Mouse (Mus musculus) kidney, embryonic 14.5 days (tissue): ENCODE measurements around the gene Primpol. TPM values are rescaled to one million over a fixed set of nuclear protein-coding genes. Genes with fewer than 3 reads are reported as not detected.

ENCODE experiments used
- ATAC-seq: fragments of 200-750 bp; cut with Nextera tagmentation; 2 replicates; pipeline ENCODE4 v1.8.0; 2017; ENCODE audit warnings: moderate number of reproducible peaks, mild to moderate bottlenecking, moderate TSS enrichment, moderate library complexity; ENCODE audit not compliant: low FRiP score, low TSS enrichment
- H3K27ac ChIP-seq: fragments of 300-500 bp; sonication (generic); 2 replicates; pipeline ENCODE4 v1.5.1; 2014; ENCODE audit warnings: low read depth, mild to moderate bottlenecking, low read length, moderate library complexity, mixed read lengths
- H3K27me3 ChIP-seq: fragments of 300-500 bp; sonication (generic); 2 replicates; pipeline ENCODE4 v1.6.1; 2014; ENCODE audit warnings: mild to moderate bottlenecking, low read length; ENCODE audit not compliant: control insufficient read depth, insufficient read depth
- H3K36me3 ChIP-seq: fragments of 300-500 bp; sonication (generic); 2 replicates; pipeline ENCODE4 v1.6.1; 2014; ENCODE audit warnings: low read length, mixed read lengths; ENCODE audit not compliant: control insufficient read depth, insufficient read depth
- H3K4me1 ChIP-seq: fragments of 300-500 bp; sonication (generic); 2 replicates; pipeline ENCODE4 v1.6.1; 2014; ENCODE audit warnings: low read length, mixed read lengths; ENCODE audit not compliant: control insufficient read depth, insufficient read depth
- H3K4me2 ChIP-seq: fragments of 300-500 bp; sonication (generic); replicated peaks from 2 replicates; pipeline ENCODE4 v1.6.1; 2014; ENCODE audit warnings: low read depth, mild to moderate bottlenecking, low read length
- H3K4me3 ChIP-seq: fragments of 300-500 bp; sonication (generic); 2 replicates; pipeline ENCODE4 v1.5.1; 2014; ENCODE audit warnings: mild to moderate bottlenecking, low read length
- H3K9ac ChIP-seq: fragments of 300-500 bp; sonication (generic); 2 replicates; pipeline ENCODE4 v1.6.1; 2014; ENCODE audit warnings: low read depth, mild to moderate bottlenecking, low read length, moderate library complexity
- H3K9me3 ChIP-seq: fragments of 300-500 bp; sonication (generic); 2 replicates; pipeline ENCODE4 v1.6.1; 2016; ENCODE audit warnings: low read length; ENCODE audit not compliant: control insufficient read depth
- WGBS: fragments of 180-500 bp; shearing (Covaris S2); extraction: QIAGEN DNeasy Blood & Tissue Kit; methylation state at CpG from one replicate; pipeline ENCODE4 v1.1.7; 2014; 5-methylcytosine and 5-hydroxymethylcytosine counted together
- polyA plus RNA-seq: library from polyadenylated mRNA; unstranded; fragments of >200 nt; fragmentation: Nextera tagmentation; extraction: Ambion mirVana; gene quantifications from 2 replicates; pipeline ENCODE4 v1.2.1, GENCODE M21; 2014

Primpol gene
- polyA plus RNA-seq, 1 experiment from 2014 or later, result 15.1 TPM

- no peak overlapping the region for H3K9ac ChIP-seq
- H3K27me3 ChIP-seq, result no peaks in the 10 kb centered on the region
- H3K4me1 ChIP-seq, result no peaks in the 10 kb centered on the region
- no peak overlapping the region for H3K27ac ChIP-seq
- no peak overlapping the region for H3K4me3 ChIP-seq
- H3K9me3 ChIP-seq, result no peaks in the 10 kb centered on the region
- no peak for ATAC-seq
- no peak overlapping the region for H3K4me2 ChIP-seq
- 85% methylated on average over 7 of the region's 7 CpGs for WGBS
- H3K36me3 ChIP-seq, result no peaks in the 10 kb centered on the region
Measured at GRCm38 (mm10) chr8:46543191-46543590, 73.8 kb downstream of the Primpol start.

GRCm38 (mm10) chr8:46539701-46540100 lies 77.3 kb downstream of the Primpol start:
- Histone ChIP-seq H3K9ac (no peak overlapping the region), H3K36me3 (no peaks in the 10 kb centered on the region; the same call in 1 of the 2 replicates), H3K27ac (no peak overlapping the region), H3K9me3 (no peaks in the 10 kb centered on the region), H3K27me3 (no peaks in the 10 kb centered on the region), H3K4me2 (no peak overlapping the region), H3K4me1 (no peaks in the 10 kb centered on the region), H3K4me3 (no peak overlapping the region)
- ATAC-seq, result no peak
- WGBS, result 69% methylated on average over 5 of the region's 5 CpGs

GRCm38 (mm10) chr8:46533926-46534325 lies 83.1 kb downstream of the Primpol start:
- Histone ChIP-seq H3K27ac (no peak overlapping the region), H3K4me1 (no peaks in the 10 kb centered on the region), H3K4me3 (no peak overlapping the region), H3K9me3 (no peaks in the 10 kb centered on the region), H3K36me3 (no peaks in the 10 kb centered on the region; the same call in 1 of the 2 replicates), H3K27me3 (no peaks in the 10 kb centered on the region), H3K9ac (no peak overlapping the region), H3K4me2 (no peak overlapping the region)
- 86% methylated on average over 7 of the region's 7 CpGs for WGBS
- ATAC-seq, result no peak

- Histone ChIP-seq H3K9ac (no peak overlapping the region), H3K27ac (no peak overlapping the region)
Measured at GRCm38 (mm10) chr8:46530541-46530940, 86.5 kb downstream of the Primpol start.

GRCm38 (mm10) chr8:46529508-46529907 lies 87.5 kb downstream of the Primpol start:
- no peak overlapping the region for H3K27ac ChIP-seq
- ATAC-seq, result no peak
- no peak overlapping the region for H3K4me2 ChIP-seq
- H3K4me3 ChIP-seq, result no peak overlapping the region
- no peaks in the 10 kb centered on the region for H3K36me3 ChIP-seq
- no peaks in the 10 kb centered on the region for H3K4me1 ChIP-seq
- 43% methylated on average over 4 of the region's 4 CpGs for WGBS
- no peaks in the 10 kb centered on the region for H3K27me3 ChIP-seq
- H3K9me3 ChIP-seq, result no peaks in the 10 kb centered on the region
- H3K9ac ChIP-seq, result no peak overlapping the region

More at GRCm38 (mm10) chr8:46530541-46530940, 86.5 kb downstream of the Primpol start:
- no peaks in the 10 kb centered on the region; the same call in 1 of the 2 replicates for H3K36me3 ChIP-seq
- H3K27me3 ChIP-seq, result no peaks in the 10 kb centered on the region
- H3K9me3 ChIP-seq, result no peaks in the 10 kb centered on the region
- H3K4me3 ChIP-seq, result no peak overlapping the region
- no peaks in the 10 kb centered on the region for H3K4me1 ChIP-seq
- no peak for ATAC-seq
- WGBS, result 18% methylated on average over 4 of the region's 4 CpGs
- H3K4me2 ChIP-seq, result no peak overlapping the region

GRCm38 (mm10) chr8:46526821-46527220 lies 90.2 kb downstream of the Primpol start:
- Histone ChIP-seq H3K27me3 (no peaks in the 10 kb centered on the region), H3K27ac (no peak overlapping the region), H3K36me3 (no peaks in the 10 kb centered on the region), H3K9me3 (no peaks in the 10 kb centered on the region), H3K4me2 (no peak overlapping the region), H3K9ac (no peak overlapping the region), H3K4me3 (no peak overlapping the region), H3K4me1 (no peaks in the 10 kb centered on the region)
- no peak for ATAC-seq
- 66% methylated on average over 10 of the region's 10 CpGs for WGBS

GRCm38 (mm10) chr8:46526098-46526497 lies 90.9 kb downstream of the Primpol start:
- no peak overlapping the region for H3K27ac ChIP-seq
- 86% methylated on average over 8 of the region's 8 CpGs for WGBS
- no peak for ATAC-seq
- no peak overlapping the region for H3K9ac ChIP-seq
- H3K9me3 ChIP-seq, result no peaks in the 10 kb centered on the region
- H3K4me3 ChIP-seq, result no peak overlapping the region
- H3K4me2 ChIP-seq, result no peak overlapping the region
- H3K4me1 ChIP-seq, result no peaks in the 10 kb centered on the region
- no peaks in the 10 kb centered on the region for H3K36me3 ChIP-seq
- no peaks in the 10 kb centered on the region for H3K27me3 ChIP-seq

Other genes with a start within 250 kb of the Primpol start
- 9.7 and 16.1 TPM in 2 replicates for gene Acsl1, start 146.2 kb downstream of the Primpol start, polyA plus RNA-seq
- gene Cenpu, start 65.2 kb downstream of the Primpol start, polyA plus RNA-seq, result 19.4 and 24.5 TPM in 2 replicates
- 45.9 and 69.4 TPM in 2 replicates for gene Casp3, start 79 bp upstream of the Primpol start, polyA plus RNA-seq
- 13.9 and 14.2 TPM in 2 replicates for gene Irf2, start 122.5 kb upstream of the Primpol start, polyA plus RNA-seq